Mouse (Mus musculus): ENCODE data around the gene Sapcd1.

Sapcd1 gene

GRCm38 (mm10) chr17:35027277-35028068 lies at the start of gene Sapcd1:
TSS of gene Sapcd1 (minus strand) at chr17:35028016.
- no peak for DNase-seq

- no peak for DNase-seq
These were observed 49.5 kb upstream of the Sapcd1 start for GRCm38 (mm10) chr17:35077285-35077684.

GRCm38 (mm10) chr17:35076507-35077176 lies 48.8 kb upstream of the Sapcd1 start, which contains the start of gene Ly6g6e:
TSS of gene Ly6g6e (plus strand) at chr17:35076902.
- DNase-seq: no peak

GRCm38 (mm10) chr17:35074097-35074496 lies 46.3 kb upstream of the Sapcd1 start:
- DNase-seq: no peak

- no peak for DNase-seq
These were observed 43.6 kb upstream of the Sapcd1 start for GRCm38 (mm10) chr17:35071454-35071853.

GRCm38 (mm10) chr17:35070556-35071229 lies 42.9 kb upstream of the Sapcd1 start:
- no peak for DNase-seq

GRCm38 (mm10) chr17:35068213-35068914 lies 40.5 kb upstream of the Sapcd1 start:
- DNase-seq: no peak

GRCm38 (mm10) chr17:35066084-35066483 lies 38.3 kb upstream of the Sapcd1 start, which contains the start of gene Mpig6b:
TSS of gene Mpig6b (minus strand) at chr17:35066184.
- no peak for DNase-seq

- peak; percentile 73 to 78 for DNase-seq
These were observed 37.4 kb upstream of the Sapcd1 start, which contains the start of gene Ly6g6c for GRCm38 (mm10) chr17:35064951-35065947. TSS of gene Ly6g6c (plus strand) at chr17:35065388.

GRCm38 (mm10) chr17:35064378-35064877 lies 36.6 kb upstream of the Sapcd1 start:
- no peak for DNase-seq

GRCm38 (mm10) chr17:35063466-35063865 lies 35.6 kb upstream of the Sapcd1 start:
- DNase-seq: no peak

GRCm38 (mm10) chr17:35061299-35061698 lies 33.5 kb upstream of the Sapcd1 start:
- DNase-seq: no peak

- peak in 1 of 2 experiments; percentile 24 for DNase-seq
These were observed 33.0 kb upstream of the Sapcd1 start for GRCm38 (mm10) chr17:35060737-35061297.

- DNase-seq: no peak
These were observed 32.3 kb upstream of the Sapcd1 start for GRCm38 (mm10) chr17:35060071-35060470.

GRCm38 (mm10) chr17:35058911-35059892 lies 31.4 kb upstream of the Sapcd1 start, which contains the start of gene Ddah2:
TSS of gene Ddah2 (plus strand) at chr17:35059035.
- DNase-seq: peak; percentile 81 to 88

GRCm38 (mm10) chr17:35058316-35058715 lies 30.5 kb upstream of the Sapcd1 start:
- DNase-seq: peak in 1 of 2 experiments; percentile 18

GRCm38 (mm10) chr17:35057090-35057489 lies 29.3 kb upstream of the Sapcd1 start:
- DNase-seq: no peak

- no peak for DNase-seq
These were observed 28.1 kb upstream of the Sapcd1 start for GRCm38 (mm10) chr17:35055691-35056495.

All from kidney, adult 8-10 months (tissue).